Mouse (Mus musculus): ENCODE data around the gene Prss16. TPM values are rescaled to one million over a fixed set of nuclear protein-coding genes. Genes with fewer than 3 reads are reported as not detected.

The Prss16 gene
- polyA plus RNA-seq, 1 experiment = 1.1 TPM

GRCm38 (mm10) chr13:22028673-22029460 is 19.3 kb upstream of the Prss16 start:
- H3K4me1 ChIP-seq (ENCODE audit: control insufficient read depth, insufficient read depth, insufficient read length) = peaks cover 2% of the 10 kb centered on the region
- no peaks in the 10 kb centered on the region for H3K36me3 ChIP-seq (ENCODE audit: control insufficient read depth, insufficient read depth, low read length)
- H3K27me3 ChIP-seq (ENCODE audit: control insufficient read depth, insufficient read depth, low read length) = no peaks in the 10 kb centered on the region
- WGBS = 2% methylated on average over 40 of the region's 40 CpGs
- H3K4me3 ChIP-seq (ENCODE audit: extremely low read depth, insufficient read depth, insufficient read length) = peak overlapping the region; percentile 63
- no peak for TF ChIP-seq POLR2A (IDR thresholded peaks at IDR 0.05; ENCODE audit: low read depth, low read length)
- peak; percentile 89; the same call in 1 of the 2 replicates for TF ChIP-seq CTCF (IDR thresholded peaks at IDR 0.05; ENCODE audit: extremely low read depth, insufficient read depth, insufficient read length, insufficient replicate concordance)
- peak overlapping the region; percentile 59; the same call in 1 of the 2 replicates for H3K27ac ChIP-seq (ENCODE audit: insufficient read depth, low read length)
- peak; percentile 81 to 88 for DNase-seq (ENCODE audit: low read depth in 1 of 2, low spot score in 2 of 2)

GRCm38 (mm10) chr13:22026058-22027031 is 16.8 kb upstream of the Prss16 start:
- Histone ChIP-seq H3K4me1 (ENCODE audit: control insufficient read depth, insufficient read depth, insufficient read length) (peaks cover 2% of the 10 kb centered on the region), H3K4me3 (ENCODE audit: extremely low read depth, insufficient read depth, insufficient read length) (peak overlapping the region; percentile 57), H3K27me3 (ENCODE audit: control insufficient read depth, insufficient read depth, low read length) (no peaks in the 10 kb centered on the region), H3K27ac (ENCODE audit: insufficient read depth, low read length) (0 out of 2 replicates have a peak overlapping the region, but pooled peaks have one; percentile 34), H3K36me3 (ENCODE audit: control insufficient read depth, insufficient read depth, low read length) (no peaks in the 10 kb centered on the region)
- WGBS = 5% methylated on average over 35 of the region's 35 CpGs
- no peak for TF ChIP-seq CTCF (IDR thresholded peaks at IDR 0.05; ENCODE audit: extremely low read depth, insufficient read depth, insufficient read length, insufficient replicate concordance)
- TF ChIP-seq POLR2A (IDR thresholded peaks at IDR 0.05; ENCODE audit: low read depth, low read length) = no peak
- peak; percentile 66 to 73 for DNase-seq (ENCODE audit: low read depth in 1 of 2, low spot score in 2 of 2)

DNA sequence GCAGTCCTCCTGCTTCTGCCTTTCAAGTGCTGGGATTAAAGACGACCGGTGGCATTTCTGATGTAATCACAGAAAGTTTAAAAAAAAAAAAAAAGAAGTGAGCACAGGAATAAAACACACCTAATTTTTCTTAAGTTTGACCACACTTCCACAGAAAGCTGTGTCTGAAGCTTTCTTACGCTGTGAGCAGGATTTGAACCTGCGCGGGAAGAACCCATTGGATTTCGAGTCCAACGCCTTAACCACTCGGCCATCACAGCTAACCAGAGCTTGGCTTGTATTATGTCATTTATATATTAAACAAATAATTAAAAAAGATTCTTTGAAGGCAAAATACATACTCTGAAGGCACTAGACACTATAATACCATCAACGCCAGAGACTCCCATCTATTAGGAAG is 12.7 kb upstream of the Prss16 start:
- no peak for TF ChIP-seq POLR2A (IDR thresholded peaks at IDR 0.05; ENCODE audit: low read depth, low read length)
- TF ChIP-seq CTCF (IDR thresholded peaks at IDR 0.05; ENCODE audit: extremely low read depth, insufficient read depth, insufficient read length, insufficient replicate concordance) = no peak
- under 1% methylated on average over 9 of the region's 9 CpGs for WGBS
- Histone ChIP-seq H3K4me3 (ENCODE audit: extremely low read depth, insufficient read depth, insufficient read length) (peak overlapping the region; percentile 48; the same call in 1 of the 2 replicates), H3K27me3 (ENCODE audit: control insufficient read depth, insufficient read depth, low read length) (0 out of 2 replicates have a peak, but pooled peaks cover 1% of the 10 kb centered on the region), H3K36me3 (ENCODE audit: control insufficient read depth, insufficient read depth, low read length) (no peaks in the 10 kb centered on the region), H3K4me1 (ENCODE audit: control insufficient read depth, insufficient read depth, insufficient read length) (peaks cover 2% of the 10 kb centered on the region), H3K27ac (ENCODE audit: insufficient read depth, low read length) (no peak overlapping the region)
- DNase-seq (ENCODE audit: low read depth in 1 of 2, low spot score in 2 of 2) = peak; percentile 57 to 73

- DNase-seq (ENCODE audit: low read depth in 1 of 2, low spot score in 2 of 2) = no peak
- WGBS = under 1% methylated on average over 11 of the region's 11 CpGs
- Histone ChIP-seq H3K36me3 (ENCODE audit: control insufficient read depth, insufficient read depth, low read length) (no peaks in the 10 kb centered on the region), H3K4me3 (ENCODE audit: extremely low read depth, insufficient read depth, insufficient read length) (peak overlapping the region; percentile 48), H3K27me3 (ENCODE audit: control insufficient read depth, insufficient read depth, low read length) (0 out of 2 replicates have a peak, but pooled peaks cover 1% of the 10 kb centered on the region), H3K4me1 (ENCODE audit: control insufficient read depth, insufficient read depth, insufficient read length) (peaks cover under 1% of the 10 kb centered on the region; the same call in 1 of the 2 replicates), H3K27ac (ENCODE audit: insufficient read depth, low read length) (no peak overlapping the region)
- TF ChIP-seq CTCF (IDR thresholded peaks at IDR 0.05; ENCODE audit: extremely low read depth, insufficient read depth, insufficient read length, insufficient replicate concordance) (no peak), POLR2A (IDR thresholded peaks at IDR 0.05; ENCODE audit: low read depth, low read length) (no peak)
These were observed 12.0 kb upstream of the Prss16 start for GRCm38 (mm10) chr13:22021581-22021980.

- TF ChIP-seq CTCF (IDR thresholded peaks at IDR 0.05; ENCODE audit: extremely low read depth, insufficient read depth, insufficient read length, insufficient replicate concordance) (no peak), POLR2A (IDR thresholded peaks at IDR 0.05; ENCODE audit: low read depth, low read length) (no peak)
- Histone ChIP-seq H3K27ac (ENCODE audit: insufficient read depth, low read length) (no peak overlapping the region), H3K27me3 (ENCODE audit: control insufficient read depth, insufficient read depth, low read length) (0 out of 2 replicates have a peak, but pooled peaks cover 1% of the 10 kb centered on the region), H3K4me1 (ENCODE audit: control insufficient read depth, insufficient read depth, insufficient read length) (no peaks in the 10 kb centered on the region; the same call in 1 of the 2 replicates), H3K36me3 (ENCODE audit: control insufficient read depth, insufficient read depth, low read length) (no peaks in the 10 kb centered on the region), H3K4me3 (ENCODE audit: extremely low read depth, insufficient read depth, insufficient read length) (peak overlapping the region; percentile 67)
- WGBS = 1% methylated on average over 8 of the region's 8 CpGs
- no peak for DNase-seq (ENCODE audit: low read depth in 1 of 2, low spot score in 2 of 2)
These were observed 11.4 kb upstream of the Prss16 start for GRCm38 (mm10) chr13:22020901-22021339.
